Mouse (Mus musculus) MEL (cell line): Measurements from ENCODE around the gene Cyb5d1. TPM values are rescaled to one million over a fixed set of nuclear protein-coding genes. Genes with fewer than 3 reads are reported as not detected.

Source experiments
- DNase-seq: peaks from one replicate; pipeline ENCODE4 v3.0.0; 2011; ENCODE audit warnings: low read depth, low spot score
- H3K27ac ChIP-seq: 2 replicates; pipeline ENCODE4 v1.5.1; 2012; ENCODE audit warnings: low read depth, mild to moderate bottlenecking, control low read depth, low read length, moderate library complexity; ENCODE audit not compliant: control insufficient read depth
- H3K27me3 ChIP-seq, 2 experiments: fragments of 150-350 bp in 1 of 2; sonication (generic) in 1 of 2; 2 replicates each; pipeline ENCODE4 v1.6.1; 2012; ENCODE audit warnings: low read length in 2 of 2, mild to moderate bottlenecking in 2 of 2, improper control_type of control experiment in 1 of 2, moderate library complexity in 1 of 2; ENCODE audit not compliant: insufficient read depth in 2 of 2, control insufficient read depth in 1 of 2
- H3K36me3 ChIP-seq, 2 experiments: 2 replicates each; pipeline ENCODE4 v1.6.1; 2012 to 2014; ENCODE audit warnings: low read length in 2 of 2, improper control_type of control experiment in 1 of 2, inconsistent platforms in 1 of 2, mild to moderate bottlenecking in 1 of 2; ENCODE audit not compliant: insufficient read depth in 2 of 2, control insufficient read depth in 1 of 2
- H3K4me1 ChIP-seq, 2 experiments: fragments of 150-350 bp in 1 of 2; sonication (generic) in 1 of 2; 2 replicates each; pipeline ENCODE4 v1.6.1; 2012; ENCODE audit warnings: low read length in 2 of 2, improper control_type of control experiment in 1 of 2, mild to moderate bottlenecking in 1 of 2; ENCODE audit not compliant: insufficient read depth in 2 of 2, control insufficient read depth in 1 of 2
- H3K4me3 ChIP-seq, 2 experiments: fragments of 150-350 bp in 1 of 2; sonication (generic) in 1 of 2; 2 replicates each; pipeline ENCODE4 v1.5.1; 2012; ENCODE audit warnings: low read depth in 2 of 2, low read length in 2 of 2, mild to moderate bottlenecking in 2 of 2, moderate library complexity in 2 of 2, control low read depth in 1 of 2, improper control_type of control experiment in 1 of 2; ENCODE audit not compliant: control insufficient read depth in 1 of 2, insufficient read depth in 1 of 2
- H3K79me2 ChIP-seq: 2 replicates; pipeline ENCODE4 v1.6.1; 2012; ENCODE audit warnings: mild to moderate bottlenecking, low read length, moderate library complexity; ENCODE audit not compliant: control insufficient read depth, poor library complexity, insufficient read depth
- H3K9ac ChIP-seq: 2 replicates; pipeline ENCODE4 v1.6.1; 2012; ENCODE audit warnings: low read depth, mild to moderate bottlenecking, control low read depth, low read length, moderate library complexity; ENCODE audit not compliant: control insufficient read depth, poor library complexity, severe bottlenecking
- H3K9me3 ChIP-seq: fragments of 150-350 bp; sonication (generic); replicated peaks from 2 replicates; pipeline ENCODE4 v1.6.1; 2012; ENCODE audit warnings: mild to moderate bottlenecking, low read length, improper control_type of control experiment, moderate library complexity; ENCODE audit not compliant: insufficient read depth
- BHLHE40 ChIP-seq: IDR thresholded peaks from 2 replicates; pipeline ENCODE4 v1.6.1; 2012; ENCODE audit warnings: low read depth, mild to moderate bottlenecking, inconsistent platforms, low read length, improper control_type of control experiment, borderline replicate concordance
- CHD1 ChIP-seq: IDR thresholded peaks from 2 replicates; pipeline ENCODE4 v1.6.1; 2012; ENCODE audit warnings: low read depth, mild to moderate bottlenecking, inconsistent platforms, low read length, improper control_type of control experiment
- EP300 ChIP-seq, 2 experiments: IDR thresholded peaks; 2 replicates each; pipeline ENCODE4 v1.6.1; 2011; ENCODE audit warnings: improper control_type of control experiment in 2 of 2, low read length in 2 of 2, low read depth in 1 of 2, mild to moderate bottlenecking in 1 of 2
- GABPA ChIP-seq: IDR thresholded peaks from 2 replicates; pipeline ENCODE4 v1.6.1; 2012; ENCODE audit warnings: low read depth, mild to moderate bottlenecking, inconsistent platforms, low read length, improper control_type of control experiment, moderate library complexity
- GATA1 ChIP-seq: IDR thresholded peaks from 2 replicates; pipeline ENCODE4 v1.6.1; 2011; ENCODE audit warnings: low read depth, low read length, improper control_type of control experiment
- HCFC1 ChIP-seq: IDR thresholded peaks from 2 replicates; pipeline ENCODE4 v1.6.1; 2012; ENCODE audit warnings: low read depth, mild to moderate bottlenecking, inconsistent platforms, low read length, improper control_type of control experiment, moderate library complexity
- JUND ChIP-seq: IDR thresholded peaks from 2 replicates; pipeline ENCODE4 v1.6.1; 2011; ENCODE audit warnings: low read depth, mild to moderate bottlenecking, improper control_type of control experiment, low read length
- MXI1 ChIP-seq: IDR thresholded peaks from 2 replicates; pipeline ENCODE4 v1.6.1; 2011; ENCODE audit warnings: mild to moderate bottlenecking, low read depth, low read length, improper control_type of control experiment
- MYB ChIP-seq: IDR thresholded peaks from 2 replicates; pipeline ENCODE4 v1.6.1; 2011; ENCODE audit warnings: mild to moderate bottlenecking, low read depth, low read length, improper control_type of control experiment
- NELFE ChIP-seq: IDR thresholded peaks from 2 replicates; pipeline ENCODE4 v1.6.1; 2011; ENCODE audit warnings: low read depth, low read length, improper control_type of control experiment
- RAD21 ChIP-seq: IDR thresholded peaks from 2 replicates; pipeline ENCODE4 v1.6.1; 2011; ENCODE audit warnings: mild to moderate bottlenecking, low read depth, low read length, improper control_type of control experiment
- RCOR1 ChIP-seq: IDR thresholded peaks from 2 replicates; pipeline ENCODE4 v1.6.1; 2012; ENCODE audit warnings: low read depth, mild to moderate bottlenecking, inconsistent platforms, low read length, improper control_type of control experiment
- SIN3A ChIP-seq: IDR thresholded peaks from 2 replicates; pipeline ENCODE4 v1.6.1; 2012; ENCODE audit warnings: low read length, improper control_type of control experiment, inconsistent platforms
- TAL1 ChIP-seq: IDR thresholded peaks from 2 replicates; pipeline ENCODE4 v1.6.1; 2012; ENCODE audit warnings: mild to moderate bottlenecking, inconsistent platforms, low read length, moderate library complexity, mixed read lengths
- ZKSCAN1 ChIP-seq: IDR thresholded peaks from 2 replicates; pipeline ENCODE4 v1.6.1; 2012; ENCODE audit warnings: low read depth, mild to moderate bottlenecking, inconsistent platforms, low read length, improper control_type of control experiment, moderate library complexity
- ZMIZ1 ChIP-seq: IDR thresholded peaks from 2 replicates; pipeline ENCODE4 v1.6.1; 2012; ENCODE audit warnings: low read depth, mild to moderate bottlenecking, inconsistent platforms, low read length, improper control_type of control experiment, moderate library complexity
- polyA plus RNA-seq, 2 experiments: library from polyadenylated mRNA; stranded (reverse) in 1 of 2; unstranded in 1 of 2; fragments of >175 nt in 1 of 2; fragments of >200 nt in 1 of 2; gene quantifications; 2 replicates each; pipeline versions ENCODE4 v1.2.1 to v1.2.4; 2012; ENCODE audit warnings: low replicate concordance in 2 of 2, low read depth in 1 of 2; ENCODE audit not compliant: insufficient read length in 2 of 2, insufficient read depth in 1 of 2, missing spikeins in 1 of 2
- total RNA-seq: library from RNA; depleted of rRNA; stranded (reverse); fragments of 300-350 nt; gene quantifications from 2 replicates; pipeline ENCODE4 v1.2.3, GENCODE M21; 2012

The Cyb5d1 gene
- total and polyA plus RNA-seq, 3 experiments, result 21.3 to 39.6 TPM; not detected in 1

GRCm38 (mm10) chr11:69421131-69421977 is 25.9 kb upstream of the Cyb5d1 start:
- no peak overlapping the region for H3K9ac ChIP-seq
- H3K36me3 ChIP-seq, result peaks cover 0 to 9% of the 10 kb centered on the region in 2 experiments; a peak in 2 of 4 replicates
- H3K27ac ChIP-seq, result no peak overlapping the region
- DNase-seq, result no peak
- H3K27me3 ChIP-seq, result peaks cover 0 to 1% of the 10 kb centered on the region in 2 experiments; a peak in 1 of 4 replicates
- H3K9me3 ChIP-seq, result no peaks in the 10 kb centered on the region
- TF ChIP-seq TAL1 (no peak), MXI1 (no peak), ZKSCAN1 (no peak), HCFC1 (no peak), SIN3A (no peak), CHD1 (no peak), MYB (no peak), GABPA (no peak), RAD21 (no peak)
- TF ChIP-seq, all 39 proteins: peak for 0
- peaks cover 3 to 26% of the 10 kb centered on the region in 2 experiments for H3K4me1 ChIP-seq
- H3K79me2 ChIP-seq, result no peaks in the 10 kb centered on the region; the same call in 1 of the 2 replicates
- no peak overlapping the region for H3K4me3 ChIP-seq

DNA sequence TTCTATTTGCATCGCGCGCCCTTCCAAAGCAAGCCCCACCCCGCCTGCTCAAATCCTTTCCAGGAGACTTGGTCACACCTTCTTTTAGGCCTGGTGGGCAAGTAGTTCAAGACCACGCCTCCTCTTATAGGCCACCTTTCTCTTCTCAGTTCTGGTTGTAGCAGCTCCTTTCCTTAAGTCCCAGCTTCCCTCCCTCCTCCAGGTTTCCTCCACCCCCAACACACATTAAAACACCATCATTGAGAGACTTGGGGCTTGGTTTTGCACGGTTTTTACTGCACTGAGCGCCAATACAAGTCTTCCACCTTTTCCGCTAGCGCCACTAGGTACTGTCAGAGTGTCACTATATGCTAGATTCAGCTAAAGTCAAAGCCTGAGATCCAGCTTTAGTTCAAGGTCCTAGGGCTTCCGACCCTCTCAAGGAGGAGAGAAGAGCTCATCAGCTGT is 25.1 kb upstream of the Cyb5d1 start:
- peak overlapping the region; percentile 10 to 34; a peak in 3 of 4 replicates for H3K4me3 ChIP-seq
- peaks cover 0 to 22% of the 10 kb centered on the region in 2 experiments; a peak in 3 of 4 replicates for H3K4me1 ChIP-seq
- peaks cover 0 to 1% of the 10 kb centered on the region in 2 experiments; a peak in 1 of 4 replicates for H3K27me3 ChIP-seq
- H3K36me3 ChIP-seq, result peaks cover 0 to 5% of the 10 kb centered on the region in 2 experiments; a peak in 2 of 4 replicates
- H3K9ac ChIP-seq, result no peak overlapping the region
- peaks cover 3% of the 10 kb centered on the region for H3K79me2 ChIP-seq
- no peaks in the 10 kb centered on the region for H3K9me3 ChIP-seq
- TF ChIP-seq ZMIZ1 (no peak), JUND (no peak), TAL1 (no peak), NELFE (no peak), BHLHE40 (no peak), GATA1 (no peak), RCOR1 (no peak), EP300 (IDR thresholded peaks at IDR 0.05; ENCODE audit: low read depth in 1 of 2, low read length in 2 of 2) (0 out of 4 replicates have a peak, but pooled peaks of 1 of the 2 experiments have one; percentile 1)
- no peak for DNase-seq
- no peak overlapping the region for H3K27ac ChIP-seq
